13 mouse cellular contexts compared by ENCODE assay signal in genomic region chr4:154409841-154410240, GRCm38 (mm10).
DNase-seq lines count a peak whose midpoint lies in the region; ATAC-seq and TF ChIP-seq lines count a peak whose summit lies in the region.
"Had no signal": no experiment of that assay in that cellular context is flagged by ENCODE, and none has a peak within 500 bp of the region (broad histone marks: within the 10 kb centered on the region; RNA-seq: fewer than 3 reads in every experiment).

No protein-coding gene starts in this region.

- H3K27me3 ChIP-seq in hindbrain, embryonic 15.5 days: peaks cover 45% of the 10 kb centered on the region; the same call in 1 of the 2 replicates
- peaks cover 5% of the 10 kb centered on the region for H3K27me3 ChIP-seq in hindbrain, postnatal 0 days (ENCODE audit: insufficient read depth, low read length)
- no peaks in the 10 kb centered on the region for H3K27me3 ChIP-seq in forebrain, postnatal 0 days (ENCODE audit: insufficient read depth, low read length)
- no peaks in the 10 kb centered on the region for H3K27me3 ChIP-seq in stomach, postnatal 0 days (ENCODE audit: control insufficient read depth, insufficient read depth, low read length)
- H3K27me3 ChIP-seq: liver, embryonic 15.5 days had no signal

- no peak for TF ChIP-seq EP300 in stomach, postnatal 0 days (optimal IDR thresholded peaks at IDR 0.05)

- 72% methylated on average over 10 of the region's 10 CpGs for WGBS in hindbrain, embryonic 15.5 days
- 76% methylated on average over 10 of the region's 10 CpGs for WGBS in hindbrain, postnatal 0 days
- WGBS in forebrain, postnatal 0 days: 55% methylated on average over 10 of the region's 10 CpGs
- 58% methylated on average over 10 of the region's 10 CpGs for WGBS in stomach, postnatal 0 days

- H3K9ac ChIP-seq in hindbrain, embryonic 15.5 days: no peak overlapping the region
- H3K9ac ChIP-seq in hindbrain, postnatal 0 days (replicated peaks; ENCODE audit: low read length): no peak overlapping the region
- H3K9ac ChIP-seq in forebrain, postnatal 0 days: no peak overlapping the region
- H3K9ac ChIP-seq in stomach, postnatal 0 days (ENCODE audit: low read length): 0 out of 2 replicates have a peak overlapping the region, but pooled peaks have one; percentile 8
- H3K9ac ChIP-seq: liver, embryonic 15.5 days had no signal

- H3K9me3 ChIP-seq in hindbrain, embryonic 15.5 days: no peaks in the 10 kb centered on the region
- no peaks in the 10 kb centered on the region for H3K9me3 ChIP-seq in hindbrain, postnatal 0 days (ENCODE audit: low read length)
- H3K9me3 ChIP-seq in forebrain, postnatal 0 days (ENCODE audit: low read length): no peaks in the 10 kb centered on the region
- H3K9me3 ChIP-seq in stomach, postnatal 0 days (ENCODE audit: control insufficient read depth, low read length): no peaks in the 10 kb centered on the region
- H3K9me3 ChIP-seq: liver, embryonic 15.5 days had no signal

- no peak for TF ChIP-seq CTCF in hindbrain, postnatal 0 days (IDR thresholded peaks at IDR 0.05; ENCODE audit: low read depth)
- no peak for TF ChIP-seq CTCF in forebrain, postnatal 0 days (IDR thresholded peaks at IDR 0.05; ENCODE audit: low read depth)
- no peak for TF ChIP-seq CTCF in stomach, postnatal 0 days (IDR thresholded peaks at IDR 0.05; ENCODE audit: low read depth)

- DNase-seq in hindbrain, postnatal 0 days (ENCODE audit: low spot score): no peak
- peak; percentile 10 for DNase-seq in right cerebral cortex, postnatal 25 days
- DNase-seq in right cerebral cortex, adult 2 months (ENCODE audit: low spot score in 2 of 2): no peak
- DNase-seq in forebrain, postnatal 0 days: peak; percentile 59
- DNase-seq in stomach, postnatal 0 days (ENCODE audit: low spot score): no peak
- no peak for DNase-seq in spleen, adult 12 weeks (ENCODE audit: low spot score)
- no peak for DNase-seq in ovary, adult 18-20 months (ENCODE audit: low spot score)
- DNase-seq: cerebellum, postnatal 10 days; gastrocnemius, postnatal 25 days; kidney, postnatal 36 days had no signal

- H3K4me2 ChIP-seq in hindbrain, embryonic 15.5 days: peak overlapping the region; percentile 15; the same call in 1 of the 2 replicates
- no peak overlapping the region for H3K4me2 ChIP-seq in hindbrain, postnatal 0 days (ENCODE audit: low read depth, low read length)
- peak overlapping the region; percentile 38 for H3K4me2 ChIP-seq in forebrain, postnatal 0 days (ENCODE audit: low read depth)
- no peak overlapping the region for H3K4me2 ChIP-seq in stomach, postnatal 0 days (replicated peaks; ENCODE audit: low read depth)
- H3K4me2 ChIP-seq: liver, embryonic 15.5 days had no signal

- peaks cover 27% of the 10 kb centered on the region for H3K4me1 ChIP-seq in hindbrain, embryonic 15.5 days (replicated peaks)
- H3K4me1 ChIP-seq in hindbrain, postnatal 0 days (ENCODE audit: insufficient read depth, low read length): no peaks in the 10 kb centered on the region
- no peaks in the 10 kb centered on the region for H3K4me1 ChIP-seq in forebrain, postnatal 0 days (ENCODE audit: insufficient read depth)
- no peaks in the 10 kb centered on the region for H3K4me1 ChIP-seq in stomach, postnatal 0 days (replicated peaks; ENCODE audit: control insufficient read depth, insufficient read depth)

- ATAC-seq in hindbrain, embryonic 15.5 days (ENCODE audit: low FRiP score, low read depth): peak; percentile 13; the same call in 1 of the 2 replicates
- no peak for ATAC-seq in hindbrain, postnatal 0 days
- peak; percentile 57 for ATAC-seq in forebrain, postnatal 0 days
- ATAC-seq in stomach, postnatal 0 days (ENCODE audit: low FRiP score, low TSS enrichment): peak; percentile 21; the same call in 1 of the 2 replicates

- H3K27ac ChIP-seq in hindbrain, embryonic 15.5 days (replicated peaks): no peak overlapping the region
- no peak overlapping the region for H3K27ac ChIP-seq in hindbrain, postnatal 0 days
- no peak overlapping the region for H3K27ac ChIP-seq in forebrain, postnatal 0 days (ENCODE audit: low read depth, low read length)
- H3K27ac ChIP-seq in stomach, postnatal 0 days (replicated peaks): no peak overlapping the region
- H3K27ac ChIP-seq: liver, embryonic 15.5 days had no signal

- H3K36me3 ChIP-seq in hindbrain, embryonic 15.5 days: no peaks in the 10 kb centered on the region
- H3K36me3 ChIP-seq in hindbrain, postnatal 0 days (ENCODE audit: insufficient read depth, low read length): no peaks in the 10 kb centered on the region
- no peaks in the 10 kb centered on the region for H3K36me3 ChIP-seq in forebrain, postnatal 0 days (ENCODE audit: insufficient read depth)
- no peaks in the 10 kb centered on the region for H3K36me3 ChIP-seq in stomach, postnatal 0 days (ENCODE audit: control insufficient read depth, insufficient read depth, low read length)
- H3K36me3 ChIP-seq: liver, embryonic 15.5 days had no signal

- no peak overlapping the region for H3K4me3 ChIP-seq in hindbrain, embryonic 15.5 days
- no peak overlapping the region for H3K4me3 ChIP-seq in hindbrain, postnatal 0 days (ENCODE audit: low read length)
- peak overlapping the region; percentile 13; the same call in 1 of the 2 replicates for H3K4me3 ChIP-seq in forebrain, postnatal 0 days (ENCODE audit: low read depth, low read length)
- H3K4me3 ChIP-seq in stomach, postnatal 0 days (ENCODE audit: low read depth, low read length): no peak overlapping the region
- H3K4me3 ChIP-seq: erythroblast, embryonic 14.5 days; liver, embryonic 15.5 days had no signal

Comparison
In these comparisons a context has a peak if more than half of its experiments do, and no peak if none do; other contexts are left out.
1. H3K4me2 ChIP-seq: peak in hindbrain, embryonic 15.5 days (single experiment) and forebrain, postnatal 0 days (single experiment); none in hindbrain, postnatal 0 days (single experiment) and stomach, postnatal 0 days (single experiment).
2. DNase-seq: peak in right cerebral cortex, postnatal 25 days (single experiment) and forebrain, postnatal 0 days (single experiment); none in hindbrain, postnatal 0 days (single experiment), right cerebral cortex, adult 2 months (0 of 2), stomach, postnatal 0 days (single experiment), spleen, adult 12 weeks (single experiment) and ovary, adult 18-20 months (single experiment).